Mouse (Mus musculus): ENCODE results near the gene 4930415O20Rik. TPM values are rescaled to one million over a fixed set of nuclear protein-coding genes. Genes with fewer than 3 reads are reported as not detected.

The 4930415O20Rik gene
- total RNA-seq, 2 experiments from 2014 or later, result not detected

GRCm38 (mm10) chr15:98629464-98629863 is 58.7 kb downstream of the 4930415O20Rik start:
- no peak for DNase-seq (ENCODE audit: low spot score in 2 of 2)

GRCm38 (mm10) chr15:98630540-98630939 is 59.7 kb downstream of the 4930415O20Rik start, which contains the start of gene Cacnb3:
TSS of gene Cacnb3 (plus strand) at chr15:98630840.
- DNase-seq (ENCODE audit: low spot score in 2 of 2), result no peak

GRCm38 (mm10) chr15:98631493-98631892 is 60.7 kb downstream of the 4930415O20Rik start:
- no peak for DNase-seq (ENCODE audit: low spot score in 2 of 2)

- no peak for DNase-seq (ENCODE audit: low spot score in 2 of 2)
Observed at GRCm38 (mm10) chr15:98632107-98632744, 61.4 kb downstream of the 4930415O20Rik start.

- no peak for DNase-seq (ENCODE audit: low spot score in 2 of 2)
Observed at GRCm38 (mm10) chr15:98632921-98633320, 62.1 kb downstream of the 4930415O20Rik start.

GRCm38 (mm10) chr15:98633822-98634470 is 63.1 kb downstream of the 4930415O20Rik start:
- no peak for DNase-seq (ENCODE audit: low spot score in 2 of 2)

GRCm38 (mm10) chr15:98634541-98635081 is 63.8 kb downstream of the 4930415O20Rik start:
- DNase-seq (ENCODE audit: low spot score in 2 of 2), result peak; percentile 83 to 86

GRCm38 (mm10) chr15:98635291-98635841 is 64.6 kb downstream of the 4930415O20Rik start:
- DNase-seq (ENCODE audit: low spot score in 2 of 2), result no peak

- DNase-seq (ENCODE audit: low spot score in 2 of 2), result peak in 1 of 2 experiments; percentile 63
Observed at GRCm38 (mm10) chr15:98636517-98636916, 65.7 kb downstream of the 4930415O20Rik start.

- DNase-seq (ENCODE audit: low spot score in 2 of 2), result no peak
Observed at GRCm38 (mm10) chr15:98637155-98637554, 66.4 kb downstream of the 4930415O20Rik start.

Other genes with a start within 250 kb of the 4930415O20Rik start
- not detected for gene Olfr284, start 230.0 kb upstream of the 4930415O20Rik start, total RNA-seq (2021)
- gene Olfr283, start 190.1 kb upstream of the 4930415O20Rik start, total RNA-seq (2021), result not detected
- not detected for gene Olfr282, start 139.8 kb upstream of the 4930415O20Rik start, total RNA-seq (2021)
- not detected for gene Olfr281, start 118.4 kb upstream of the 4930415O20Rik start, total RNA-seq (2021)
- gene OR5BS1P, start 101.1 kb upstream of the 4930415O20Rik start, total RNA-seq (2021), result not detected
- not detected for gene Lalba, start 88.3 kb upstream of the 4930415O20Rik start, total RNA-seq (2021)
- not detected for gene Olfr279, start 78.6 kb upstream of the 4930415O20Rik start, total RNA-seq (2021)
- 10 to 100 TPM; 54.3 to 56.3 TPM for gene Kansl2, start 36.7 kb upstream of the 4930415O20Rik start, total RNA-seq (2021)
- 10 to 100 TPM; 39.6 to 43.9 TPM for gene Ccnt1, start 81 bp upstream of the 4930415O20Rik start, total RNA-seq (2021)
- gene Adcy6, start 39.1 kb downstream of the 4930415O20Rik start, total RNA-seq (2021), result 10 to 100 TPM; 46.5 to 48.2 TPM
- 100 to 1,000 TPM; 217 to 222 TPM for gene Cacnb3, start 59.8 kb downstream of the 4930415O20Rik start, total RNA-seq (2021)
- gene Ddx23, start 91.9 kb downstream of the 4930415O20Rik start, total RNA-seq (2021), result 100 to 1,000 TPM in 1 of 2 experiments, 10 to 100 TPM in 1; 89.8 to 108 TPM
- gene Rnd1, start 106.5 kb downstream of the 4930415O20Rik start, total RNA-seq (2021), result 1 to 10 TPM; 6.3 to 8.0 TPM
- 1 to 10 TPM; 7.4 to 9.7 TPM for gene Ccdc65, start 137.2 kb downstream of the 4930415O20Rik start, total RNA-seq (2021)
- gene Fkbp11, start 157.2 kb downstream of the 4930415O20Rik start, total RNA-seq (2021), result 1 to 10 TPM in 1 of 2 experiments, under 1 TPM in 1; 0.97 to 1.4 TPM
- 100 to 1,000 TPM; 830 to 882 TPM for gene Arf3, start 192.2 kb downstream of the 4930415O20Rik start, total RNA-seq (2021)
- under 1 TPM; 0.23 to 0.64 TPM for gene Wnt10b, start 207.1 kb downstream of the 4930415O20Rik start, total RNA-seq (2021)
- not detected for gene Wnt1, start 218.9 kb downstream of the 4930415O20Rik start, total RNA-seq (2021)
- gene Ddn, start 238.5 kb downstream of the 4930415O20Rik start, total RNA-seq (2021), result 1,000 to 10,000 TPM; 1,780 to 1,859 TPM

All from layer of hippocampus, adult 18-20 months (tissue).